12 mouse cellular contexts compared by ENCODE assay signal in genomic region chr10:96753521-96753920, GRCm38 (mm10).
DNase-seq lines count a peak whose midpoint lies in the region; ATAC-seq and TF ChIP-seq lines count a peak whose summit lies in the region.
"Had no signal": no experiment of that assay in that cellular context is flagged by ENCODE, and none has a peak within 500 bp of the region (broad histone marks: within the 10 kb centered on the region; RNA-seq: fewer than 3 reads in every experiment).

No protein-coding gene starts in this region.

- H3K9me3 ChIP-seq in kidney, embryonic 16.5 days (ENCODE audit: low read length), result no peaks in the 10 kb centered on the region
- H3K9me3 ChIP-seq in midbrain, embryonic 10.5 days (replicated peaks), result no peaks in the 10 kb centered on the region
- no peaks in the 10 kb centered on the region for H3K9me3 ChIP-seq in midbrain, postnatal 0 days (ENCODE audit: low read length)
- no peaks in the 10 kb centered on the region for H3K9me3 ChIP-seq in heart, embryonic 13.5 days
- H3K9me3 ChIP-seq in hindbrain, postnatal 0 days (ENCODE audit: low read length), result no peaks in the 10 kb centered on the region
- H3K9me3 ChIP-seq: limb, embryonic 13.5 days had no signal

- ATAC-seq in kidney, embryonic 16.5 days (ENCODE audit: low FRiP score, low TSS enrichment), result no peak
- ATAC-seq in midbrain, postnatal 0 days (ENCODE audit: low FRiP score), result no peak
- ATAC-seq in heart, embryonic 13.5 days (ENCODE audit: extremely low read depth, insufficient number of reproducible peaks, low FRiP score, low TSS enrichment), result no peak
- ATAC-seq in hindbrain, postnatal 0 days, result no peak

- H3K4me2 ChIP-seq in kidney, embryonic 16.5 days (replicated peaks; ENCODE audit: low read depth, low read length), result no peak overlapping the region
- H3K4me2 ChIP-seq in midbrain, postnatal 0 days (ENCODE audit: low read depth, low read length, poor library complexity, severe bottlenecking), result no peak overlapping the region
- H3K4me2 ChIP-seq in heart, embryonic 13.5 days, result peak overlapping the region; percentile 24; the same call in 1 of the 2 replicates
- H3K4me2 ChIP-seq in hindbrain, postnatal 0 days (ENCODE audit: low read depth, low read length), result no peak overlapping the region
- H3K4me2 ChIP-seq: limb, embryonic 13.5 days had no signal

- H3K27me3 ChIP-seq in kidney, adult 2 months (replicated peaks; ENCODE audit: control insufficient read depth, insufficient read depth, low read length), result no peaks in the 10 kb centered on the region
- H3K27me3 ChIP-seq in kidney, embryonic 16.5 days (ENCODE audit: insufficient read depth, low read length), result no peaks in the 10 kb centered on the region
- no peaks in the 10 kb centered on the region for H3K27me3 ChIP-seq in midbrain, embryonic 10.5 days (ENCODE audit: low read depth, poor library complexity, severe bottlenecking)
- H3K27me3 ChIP-seq in midbrain, postnatal 0 days (ENCODE audit: insufficient read depth, low read length), result no peaks in the 10 kb centered on the region
- H3K27me3 ChIP-seq in heart, embryonic 13.5 days (replicated peaks), result no peaks in the 10 kb centered on the region
- no peaks in the 10 kb centered on the region for H3K27me3 ChIP-seq in hindbrain, postnatal 0 days (ENCODE audit: insufficient read depth, low read length)
- H3K27me3 ChIP-seq: limb, embryonic 13.5 days had no signal

- H3K4me3 ChIP-seq in kidney, adult 2 months (ENCODE audit: insufficient read depth, low read depth, low read length), result no peak overlapping the region
- no peak overlapping the region for H3K4me3 ChIP-seq in kidney, embryonic 16.5 days (ENCODE audit: low read length)
- H3K4me3 ChIP-seq in midbrain, embryonic 10.5 days, result no peak overlapping the region
- no peak overlapping the region for H3K4me3 ChIP-seq in midbrain, postnatal 0 days (ENCODE audit: low read depth, low read length)
- no peak overlapping the region for H3K4me3 ChIP-seq in heart, embryonic 13.5 days
- H3K4me3 ChIP-seq in hindbrain, postnatal 0 days (ENCODE audit: low read length), result no peak overlapping the region
- H3K4me3 ChIP-seq: limb, embryonic 13.5 days had no signal

- no peak overlapping the region for H3K9ac ChIP-seq in kidney, embryonic 16.5 days (replicated peaks; ENCODE audit: low read length)
- no peak overlapping the region for H3K9ac ChIP-seq in midbrain, postnatal 0 days (replicated peaks; ENCODE audit: low read length, poor library complexity, severe bottlenecking)
- H3K9ac ChIP-seq in heart, embryonic 13.5 days, result 0 out of 2 replicates have a peak overlapping the region, but pooled peaks have one; percentile 21
- H3K9ac ChIP-seq in hindbrain, postnatal 0 days (replicated peaks; ENCODE audit: low read length), result no peak overlapping the region
- H3K9ac ChIP-seq: limb, embryonic 13.5 days had no signal

- H3K27ac ChIP-seq in kidney, adult 2 months (ENCODE audit: insufficient read depth, low read depth, low read length), result no peak overlapping the region
- no peak overlapping the region; the same call in 1 of the 2 replicates for H3K27ac ChIP-seq in kidney, embryonic 16.5 days (ENCODE audit: low read length)
- peak overlapping the region; percentile 34; the same call in 1 of the 2 replicates for H3K27ac ChIP-seq in midbrain, embryonic 10.5 days (replicated peaks)
- no peak overlapping the region for H3K27ac ChIP-seq in midbrain, postnatal 0 days (ENCODE audit: low read depth, low read length)
- peak overlapping the region; percentile 87 for H3K27ac ChIP-seq in heart, embryonic 13.5 days (replicated peaks)
- no peak overlapping the region for H3K27ac ChIP-seq in hindbrain, postnatal 0 days
- H3K27ac ChIP-seq: limb, embryonic 13.5 days had no signal

- peak; percentile 40 for DNase-seq in kidney, adult 2 months
- no peak for DNase-seq in midbrain, embryonic 10.5 days (ENCODE audit: low spot score)
- no peak for DNase-seq in midbrain, postnatal 0 days (ENCODE audit: low spot score)
- peak; percentile 2 for DNase-seq in hindbrain, postnatal 0 days (ENCODE audit: low spot score)
- DNase-seq in thymus, adult 18-20 months, result no peak
- DNase-seq in cerebellum, adult 18-20 months, result no peak
- DNase-seq: adrenal gland, adult 2 months; layer of hippocampus, adult 9-11 months; lung, adult 18-20 months had no signal

- peaks cover 3% of the 10 kb centered on the region; the same call in 1 of the 2 replicates for H3K4me1 ChIP-seq in kidney, adult 2 months (ENCODE audit: control insufficient read depth, insufficient read depth, low read length)
- peaks cover 18% of the 10 kb centered on the region for H3K4me1 ChIP-seq in kidney, embryonic 16.5 days (ENCODE audit: insufficient read depth, low read length)
- peaks cover 63% of the 10 kb centered on the region for H3K4me1 ChIP-seq in midbrain, embryonic 10.5 days
- no peaks in the 10 kb centered on the region; the same call in 1 of the 2 replicates for H3K4me1 ChIP-seq in midbrain, postnatal 0 days (ENCODE audit: insufficient read depth, low read length)
- peaks cover 71% of the 10 kb centered on the region for H3K4me1 ChIP-seq in heart, embryonic 13.5 days
- H3K4me1 ChIP-seq in hindbrain, postnatal 0 days (ENCODE audit: insufficient read depth, low read length), result peaks cover 6% of the 10 kb centered on the region; the same call in 1 of the 2 replicates

- no peak for TF ChIP-seq POLR2A in kidney, adult 2 months (IDR thresholded peaks at IDR 0.05; ENCODE audit: low read depth, low read length)

- 48% methylated on average over 1 of the region's 1 CpGs for whole genome bisulfite sequencing in kidney, adult 2 months
- 52% methylated on average over 1 of the region's 1 CpGs for WGBS in kidney, embryonic 16.5 days
- 50% methylated on average over 1 of the region's 1 CpGs for WGBS in midbrain, embryonic 10.5 days
- WGBS in midbrain, postnatal 0 days, result 24% methylated on average over 1 of the region's 1 CpGs
- 39% methylated on average over 1 of the region's 1 CpGs for WGBS in heart, embryonic 13.5 days
- 6% methylated on average over 1 of the region's 1 CpGs for WGBS in hindbrain, postnatal 0 days

- TF ChIP-seq CTCF in kidney, adult 2 months (conservative IDR thresholded peaks at IDR 0.05; ENCODE audit: insufficient read depth, insufficient read length, low read depth, low read length), result no peak
- no peak for TF ChIP-seq CTCF in midbrain, postnatal 0 days (IDR thresholded peaks at IDR 0.05)
- TF ChIP-seq CTCF in hindbrain, postnatal 0 days (IDR thresholded peaks at IDR 0.05; ENCODE audit: low read depth), result no peak

- H3K36me3 ChIP-seq in kidney, adult 2 months (ENCODE audit: control insufficient read depth, insufficient read depth, low read length), result no peaks in the 10 kb centered on the region
- H3K36me3 ChIP-seq in kidney, embryonic 16.5 days (ENCODE audit: insufficient read depth, low read length), result no peaks in the 10 kb centered on the region
- H3K36me3 ChIP-seq in midbrain, embryonic 10.5 days, result no peaks in the 10 kb centered on the region
- H3K36me3 ChIP-seq in midbrain, postnatal 0 days (ENCODE audit: insufficient read depth, low read length), result no peaks in the 10 kb centered on the region
- H3K36me3 ChIP-seq in heart, embryonic 13.5 days, result no peaks in the 10 kb centered on the region
- no peaks in the 10 kb centered on the region for H3K36me3 ChIP-seq in hindbrain, postnatal 0 days (ENCODE audit: insufficient read depth, low read length)
- H3K36me3 ChIP-seq: limb, embryonic 13.5 days had no signal

Comparison
In these comparisons a context has a peak if more than half of its experiments do, and no peak if none do; other contexts are left out.
1. H3K27ac ChIP-seq: peak in midbrain, embryonic 10.5 days (single experiment) and heart, embryonic 13.5 days (single experiment); none in kidney, adult 2 months (single experiment), kidney, embryonic 16.5 days (single experiment), midbrain, postnatal 0 days (single experiment) and hindbrain, postnatal 0 days (single experiment).
2. DNase-seq: peak in kidney, adult 2 months (single experiment) and hindbrain, postnatal 0 days (single experiment); none in midbrain, embryonic 10.5 days (single experiment), midbrain, postnatal 0 days (single experiment), thymus, adult 18-20 months (0 of 2) and cerebellum, adult 18-20 months (0 of 2).